Mouse (Mus musculus): Measurements from ENCODE around the gene Slc35e4.

- TF ChIP-seq CTCF (IDR thresholded peaks at IDR 0.05; ENCODE audit: low read depth) = no peak
- TF ChIP-seq EP300 (IDR thresholded peaks at IDR 0.05; ENCODE audit: low read depth) = no peak
Measured at GRCm38 (mm10) chr11:3893970-3894369, 20.5 kb downstream of the Slc35e4 start.

Data from heart, postnatal 0 days (tissue).